16 mouse cellular contexts compared by ENCODE assay signal in genomic region chr10:20141376-20141775, GRCm38 (mm10). TPM values are rescaled to one million over a fixed set of nuclear protein-coding genes. Genes with fewer than 3 reads are reported as not detected.
DNase-seq lines count a peak whose midpoint lies in the region; ATAC-seq and TF ChIP-seq lines count a peak whose summit lies in the region.
"Had no signal": no experiment of that assay in that cellular context is flagged by ENCODE, and none has a peak within 500 bp of the region (broad histone marks: within the 10 kb centered on the region; RNA-seq: fewer than 3 reads in every experiment).

No protein-coding gene starts in this region.

- TF ChIP-seq POLR2A in ES-Bruce4 (IDR thresholded peaks at IDR 0.05; ENCODE audit: insufficient read depth, low read length) = no peak

- H3K4me1 ChIP-seq in kidney, embryonic 16.5 days (ENCODE audit: insufficient read depth, low read length) = 0 out of 2 replicates have a peak, but pooled peaks cover 3% of the 10 kb centered on the region
- no peaks in the 10 kb centered on the region for H3K4me1 ChIP-seq in ES-Bruce4 (ENCODE audit: control insufficient read depth, insufficient read depth, low read length)
- no peaks in the 10 kb centered on the region for H3K4me1 ChIP-seq in hindbrain, embryonic 16.5 days (ENCODE audit: control insufficient read depth, insufficient read depth, low read depth, low read length)
- H3K4me1 ChIP-seq: embryonic facial prominence, embryonic 13.5 days; heart, embryonic 15.5 days; limb, embryonic 15.5 days; neural tube, embryonic 12.5 days had no signal

- TF ChIP-seq EP300 in ES-Bruce4 (IDR thresholded peaks at IDR 0.05; ENCODE audit: insufficient read depth, low read depth, low read length) = peak; percentile 64; the same call in 1 of the 2 replicates

- peak overlapping the region; percentile 27; the same call in 1 of the 2 replicates for H3K4me2 ChIP-seq in kidney, embryonic 16.5 days (replicated peaks; ENCODE audit: low read depth, low read length)
- H3K4me2 ChIP-seq in hindbrain, embryonic 16.5 days (ENCODE audit: low read length) = peak overlapping the region; percentile 8; the same call in 1 of the 2 replicates
- H3K4me2 ChIP-seq: embryonic facial prominence, embryonic 13.5 days; heart, embryonic 15.5 days; limb, embryonic 15.5 days; neural tube, embryonic 12.5 days had no signal

- no peak for ATAC-seq in kidney, embryonic 16.5 days (ENCODE audit: low FRiP score, low TSS enrichment)
- ATAC-seq in hindbrain, embryonic 16.5 days = no peak
- no peak for ATAC-seq in granulocyte monocyte progenitor cell, adult 5-6 weeks (replicated peaks; ENCODE audit: poor library complexity, severe bottlenecking)
- ATAC-seq: inflammation-experienced regulatory T-cells, adult 6 months had no signal

- H3K36me3 ChIP-seq in kidney, embryonic 16.5 days (ENCODE audit: insufficient read depth, low read length) = peaks cover 9% of the 10 kb centered on the region; the same call in 1 of the 2 replicates
- no peaks in the 10 kb centered on the region for H3K36me3 ChIP-seq in ES-Bruce4 (ENCODE audit: control insufficient read depth, insufficient read depth, low read length, poor library complexity, severe bottlenecking)
- H3K36me3 ChIP-seq in hindbrain, embryonic 16.5 days (ENCODE audit: control insufficient read depth, insufficient read depth, low read length) = no peaks in the 10 kb centered on the region
- H3K36me3 ChIP-seq: embryonic facial prominence, embryonic 13.5 days; forebrain, embryonic 10.5 days; limb, embryonic 15.5 days; neural tube, embryonic 12.5 days had no signal

- no peak overlapping the region for H3K9ac ChIP-seq in kidney, embryonic 16.5 days (replicated peaks; ENCODE audit: low read length)
- no peak overlapping the region for H3K9ac ChIP-seq in ES-Bruce4 (ENCODE audit: low read depth, poor library complexity, severe bottlenecking)
- no peak overlapping the region for H3K9ac ChIP-seq in hindbrain, embryonic 16.5 days (ENCODE audit: low read depth, low read length)
- H3K9ac ChIP-seq: embryonic facial prominence, embryonic 13.5 days; heart, embryonic 15.5 days; limb, embryonic 15.5 days; neural tube, embryonic 12.5 days had no signal

- 41% methylated on average over 17 of the region's 17 CpGs for WGBS in kidney, embryonic 16.5 days
- WGBS in hindbrain, embryonic 16.5 days = 45% methylated on average over 17 of the region's 17 CpGs

- H3K27me3 ChIP-seq in kidney, embryonic 16.5 days (ENCODE audit: insufficient read depth, low read length) = no peaks in the 10 kb centered on the region
- H3K27me3 ChIP-seq in ES-Bruce4 (ENCODE audit: control insufficient read depth, insufficient read depth, low read length, poor library complexity, severe bottlenecking) = no peaks in the 10 kb centered on the region
- H3K27me3 ChIP-seq in hindbrain, embryonic 16.5 days (replicated peaks; ENCODE audit: control insufficient read depth, insufficient read depth, low read length) = peaks cover under 1% of the 10 kb centered on the region; the same call in 1 of the 2 replicates
- H3K27me3 ChIP-seq: heart, embryonic 15.5 days had no signal

- H3K9me3 ChIP-seq in kidney, embryonic 16.5 days (ENCODE audit: low read length) = no peaks in the 10 kb centered on the region
- no peaks in the 10 kb centered on the region for H3K9me3 ChIP-seq in ES-Bruce4 (replicated peaks; ENCODE audit: control insufficient read depth, insufficient read depth, low read length, poor library complexity, severe bottlenecking)
- H3K9me3 ChIP-seq in hindbrain, embryonic 16.5 days (ENCODE audit: control insufficient read depth, low read length) = no peaks in the 10 kb centered on the region
- H3K9me3 ChIP-seq: embryonic facial prominence, embryonic 13.5 days; forebrain, embryonic 10.5 days; heart, embryonic 15.5 days; limb, embryonic 15.5 days; neural tube, embryonic 12.5 days had no signal

- no peak for TF ChIP-seq CTCF in ES-Bruce4 (IDR thresholded peaks at IDR 0.05; ENCODE audit: low read depth, low read length)

- H3K27ac ChIP-seq in kidney, embryonic 16.5 days (ENCODE audit: low read length) = no peak overlapping the region
- H3K27ac ChIP-seq in ES-Bruce4 (ENCODE audit: insufficient read depth, low read length) = no peak overlapping the region
- H3K27ac ChIP-seq in hindbrain, embryonic 16.5 days (ENCODE audit: low read depth, low read length) = no peak overlapping the region
- H3K27ac ChIP-seq: embryonic facial prominence, embryonic 13.5 days; forebrain, embryonic 10.5 days; heart, embryonic 15.5 days; limb, embryonic 15.5 days; neural tube, embryonic 12.5 days had no signal

- DNase-seq in kidney, adult 9 months = no peak
- DNase-seq in adrenal gland, adult 2 months = peak; percentile 68
- no peak for DNase-seq in spleen, postnatal 4 days (ENCODE audit: low spot score in 2 of 2)
- DNase-seq: cerebellum, postnatal 25 days; lung, postnatal 14 days; right cerebral cortex, adult 18-20 months had no signal

- H3K4me3 ChIP-seq in kidney, embryonic 16.5 days (ENCODE audit: low read length) = no peak overlapping the region
- H3K4me3 ChIP-seq in ES-Bruce4 (ENCODE audit: low read depth, low read length) = no peak overlapping the region
- no peak overlapping the region for H3K4me3 ChIP-seq in hindbrain, embryonic 16.5 days (ENCODE audit: low read length)
- H3K4me3 ChIP-seq: embryonic facial prominence, embryonic 13.5 days; forebrain, embryonic 10.5 days; heart, embryonic 15.5 days; limb, embryonic 15.5 days; neural tube, embryonic 12.5 days had no signal

RNA-seq across cellular contexts. Expression of gene Map7, which starts 6.9 kb away (rescaled TPM):
- polyA plus RNA-seq in kidney, embryonic 16.5 days (2015; fragmentation: Nextera tagmentation; extraction: Ambion mirVana) = 32.3 and 33.9 TPM in 2 replicates
- 108 and 126 TPM in 2 replicates for polyA plus RNA-seq in ES-Bruce4 (2011; ENCODE audit: insufficient read depth, insufficient read length, low read depth, missing spikeins)
- 10 to 100 TPM; 14.6 to 18.1 TPM for total RNA-seq in adrenal gland, adult 2 months (2021)
- polyA plus RNA-seq in adrenal gland, adult 2 months (2012; rRNA removed) = 8.9 TPM in 2 replicates
- polyA plus RNA-seq in hindbrain, embryonic 16.5 days (2015; fragmentation: Nextera tagmentation; extraction: Ambion mirVana) = 10.0 and 11.2 TPM in 2 replicates
- total RNA-seq in granulocyte monocyte progenitor cell, adult 5-6 weeks (2014; fragmentation: Nextera tagmentation) = 19.0 and 22.6 TPM in 2 replicates
- total RNA-seq in granulocyte monocyte progenitor cell, adult 5-6 weeks (2017) = 18.3 and 22.4 TPM in 2 replicates
